Mouse (Mus musculus) hindlimb bud, embryonic 11.5 days (tissue): ENCODE data around the gene Dnttip1.
A peak's percentile ranks its signal among the peaks of the same experiment; 100 is the strongest.
"Not testable (repeated sequence)": the region's sequence is repeated elsewhere in the genome, so short reads cannot be mapped to it uniquely, and the experiment has no call there.

Experiments used
- DNase-seq: peaks from one replicate; pipeline ENCODE4 v3.0.0-alpha.2; 2012; ENCODE audit warnings: low read depth, low spot score; ENCODE audit errors: extremely low spot score

Dnttip1 gene

GRCm38 (mm10) chr2:164779481-164780086 is 33.8 kb downstream of the Dnttip1 start, which contains the start of gene Tnnc2:
Tnnc2 (minus strand) TSS chr2:164779967.
- no peak for DNase-seq

- DNase-seq = no peak
These were observed 36.1 kb downstream of the Dnttip1 start for GRCm38 (mm10) chr2:164781876-164782275.

GRCm38 (mm10) chr2:164783926-164784581 is 38.3 kb downstream of the Dnttip1 start:
- DNase-seq = no peak

GRCm38 (mm10) chr2:164784869-164785420 is 39.2 kb downstream of the Dnttip1 start:
- no peak for DNase-seq

GRCm38 (mm10) chr2:164785481-164786387 is 40.0 kb downstream of the Dnttip1 start, which contains the start of gene Snx21:
Snx21 (plus strand) TSS chr2:164785823.
- no peak for DNase-seq

GRCm38 (mm10) chr2:164786388-164786885 is 40.7 kb downstream of the Dnttip1 start:
- DNase-seq = no peak

- DNase-seq = no peak
These were observed 41.2 kb downstream of the Dnttip1 start for GRCm38 (mm10) chr2:164787032-164787431.

- DNase-seq = no peak
These were observed 42.0 kb downstream of the Dnttip1 start for GRCm38 (mm10) chr2:164787779-164788178.

GRCm38 (mm10) chr2:164788411-164788810 is 42.6 kb downstream of the Dnttip1 start:
- no peak for DNase-seq

GRCm38 (mm10) chr2:164790451-164790850 is 44.7 kb downstream of the Dnttip1 start:
- DNase-seq = no peak

- DNase-seq = no peak
These were observed 46.1 kb downstream of the Dnttip1 start for GRCm38 (mm10) chr2:164791841-164792261.

- DNase-seq = no peak
These were observed 46.8 kb downstream of the Dnttip1 start for GRCm38 (mm10) chr2:164792400-164793190.

- DNase-seq = no peak
These were observed 47.5 kb downstream of the Dnttip1 start for GRCm38 (mm10) chr2:164793236-164793635.

GRCm38 (mm10) chr2:164793772-164794171 is 48.0 kb downstream of the Dnttip1 start:
- DNase-seq = no peak

GRCm38 (mm10) chr2:164794293-164794692 is 48.5 kb downstream of the Dnttip1 start:
- peak; percentile 70 for DNase-seq

- no peak for DNase-seq
These were observed 50.1 kb downstream of the Dnttip1 start for GRCm38 (mm10) chr2:164795868-164796267.

- DNase-seq = not testable (repeated sequence)
These were observed 52.8 kb downstream of the Dnttip1 start for GRCm38 (mm10) chr2:164798554-164798953.

- DNase-seq = no peak
These were observed 54.6 kb downstream of the Dnttip1 start for GRCm38 (mm10) chr2:164800252-164801004.

- no peak for DNase-seq
These were observed 57.6 kb downstream of the Dnttip1 start for GRCm38 (mm10) chr2:164803201-164803920.
